Mouse (Mus musculus): ENCODE data around the gene Fiz1. TPM values are rescaled to one million over a fixed set of nuclear protein-coding genes. Genes with fewer than 3 reads are reported as not detected.
A peak's percentile ranks its signal among the peaks of the same experiment; 100 is the strongest.
"Not testable (repeated sequence)": the region's sequence is repeated elsewhere in the genome, so short reads cannot be mapped to it uniquely, and the experiment has no call there.

Gene Fiz1
- polyA plus RNA-seq, 1 experiment from 2014 or later, result 51.1 TPM

DNA sequence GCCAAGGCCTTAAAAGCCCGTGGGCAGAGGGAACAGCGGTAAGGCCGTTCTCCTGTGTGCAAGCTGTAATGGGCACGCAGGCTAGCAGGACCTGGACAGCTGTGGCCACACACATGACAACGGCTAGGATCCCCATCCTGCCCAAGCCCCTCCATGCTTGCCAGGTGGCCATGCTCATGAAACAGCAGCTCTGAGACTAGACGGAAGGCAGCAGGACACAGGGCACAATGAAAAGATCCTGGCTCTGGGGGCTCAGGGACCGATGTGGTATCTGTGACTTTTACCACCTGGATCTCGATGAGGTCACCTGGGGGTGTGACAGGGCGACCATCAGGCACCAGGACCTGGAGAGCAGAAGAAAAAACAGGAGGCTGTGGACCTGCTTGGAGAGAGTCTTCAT lies 21.6 kb upstream of the Fiz1 start:
- Histone ChIP-seq H3K9ac (replicated peaks) (no peak overlapping the region), H3K36me3 (peaks cover 55% of the 10 kb centered on the region), H3K27ac (no peak overlapping the region), H3K27me3 (no peaks in the 10 kb centered on the region), H3K4me2 (replicated peaks) (no peak overlapping the region), H3K4me1 (replicated peaks) (peaks cover 23% of the 10 kb centered on the region), H3K9me3 (peaks cover 7% of the 10 kb centered on the region), H3K4me3 (replicated peaks) (no peak overlapping the region)
- ATAC-seq, result no peak
- 94% methylated on average over 9 of the region's 9 CpGs for WGBS

DNA sequence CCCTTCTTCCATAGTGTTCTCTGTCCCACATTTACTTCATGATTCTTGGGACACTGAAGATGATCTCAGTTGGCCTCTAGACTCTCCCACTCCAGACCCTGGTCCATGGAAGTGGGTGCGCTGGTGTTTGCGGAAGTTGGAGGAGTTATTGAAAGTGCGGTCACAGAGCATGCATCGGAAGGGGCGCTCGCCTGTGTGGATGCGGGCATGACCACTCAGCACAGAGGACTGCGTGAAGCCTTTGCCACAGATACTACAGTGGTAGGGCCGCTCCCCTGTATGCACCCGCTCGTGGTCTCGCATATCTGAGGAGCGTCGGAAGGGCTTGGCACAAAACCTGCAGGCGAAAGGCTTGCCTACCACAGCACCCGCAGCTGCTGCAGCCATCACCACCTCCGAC lies 21.1 kb upstream of the Fiz1 start:
- peaks cover 23% of the 10 kb centered on the region for H3K4me1 ChIP-seq (replicated peaks)
- H3K9me3 ChIP-seq, result peaks cover 13% of the 10 kb centered on the region
- no peak overlapping the region for H3K9ac ChIP-seq (replicated peaks)
- no peak for ATAC-seq
- peaks cover 58% of the 10 kb centered on the region for H3K36me3 ChIP-seq
- H3K4me2 ChIP-seq (replicated peaks), result no peak overlapping the region
- 95% methylated on average over 17 of the region's 17 CpGs for WGBS
- H3K27me3 ChIP-seq, result no peaks in the 10 kb centered on the region
- H3K4me3 ChIP-seq (replicated peaks), result no peak overlapping the region
- H3K27ac ChIP-seq, result no peak overlapping the region

GRCm38 (mm10) chr7:5033818-5034217 lies 19.3 kb upstream of the Fiz1 start, which contains the start of gene 4632433K11Rik:
4632433K11Rik (plus strand) TSS chr7:5034118.
- no peaks in the 10 kb centered on the region for H3K27me3 ChIP-seq
- H3K36me3 ChIP-seq, result peaks cover 77% of the 10 kb centered on the region
- 93% methylated on average over 3 of the region's 3 CpGs for WGBS
- H3K4me3 ChIP-seq (replicated peaks), result no peak within 1 kb of the TSS
- ATAC-seq, result no peak
- H3K27ac ChIP-seq, result no peak within 1 kb of the TSS
- H3K4me1 ChIP-seq (replicated peaks), result peaks cover 11% of the 10 kb centered on the region; the same call in 1 of the 2 replicates
- H3K4me2 ChIP-seq (replicated peaks), result no peak within 1 kb of the TSS
- no peak within 1 kb of the TSS for H3K9ac ChIP-seq (replicated peaks)
- H3K9me3 ChIP-seq, result peaks cover 27% of the 10 kb centered on the region

DNA sequence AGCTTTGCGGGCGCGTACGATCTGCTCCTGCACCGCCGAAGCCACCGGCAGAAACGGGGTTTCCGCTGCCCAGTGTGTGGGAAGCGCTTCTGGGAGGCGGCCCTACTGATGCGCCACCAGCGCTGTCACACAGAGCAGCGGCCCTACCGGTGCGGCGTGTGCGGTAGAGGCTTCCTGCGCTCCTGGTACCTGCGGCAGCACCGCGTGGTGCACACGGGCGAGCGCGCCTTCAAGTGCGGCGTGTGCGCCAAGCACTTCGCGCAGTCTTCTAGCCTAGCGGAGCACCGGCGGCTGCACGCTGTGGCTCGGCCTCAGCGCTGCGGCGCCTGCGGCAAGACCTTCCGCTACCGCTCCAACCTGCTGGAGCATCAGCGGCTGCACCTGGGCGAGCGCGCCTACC lies 17.0 kb upstream of the Fiz1 start:
- Histone ChIP-seq H3K27ac (no peak overlapping the region), H3K36me3 (peaks cover 92% of the 10 kb centered on the region), H3K4me3 (replicated peaks) (no peak overlapping the region; the same call in 1 of the 2 replicates), H3K27me3 (no peaks in the 10 kb centered on the region), H3K4me1 (replicated peaks) (no peaks in the 10 kb centered on the region), H3K4me2 (replicated peaks) (no peak overlapping the region), H3K9ac (replicated peaks) (no peak overlapping the region), H3K9me3 (peaks cover 27% of the 10 kb centered on the region)
- no peak for ATAC-seq
- 78% methylated on average over 46 of the region's 46 CpGs for WGBS

- Histone ChIP-seq H3K4me2 (replicated peaks) (no peak overlapping the region), H3K36me3 (peaks cover 85% of the 10 kb centered on the region), H3K27ac (no peak overlapping the region), H3K9ac (replicated peaks) (no peak overlapping the region), H3K9me3 (peaks cover 27% of the 10 kb centered on the region), H3K4me1 (replicated peaks) (no peaks in the 10 kb centered on the region), H3K27me3 (no peaks in the 10 kb centered on the region), H3K4me3 (replicated peaks) (no peak overlapping the region; the same call in 1 of the 2 replicates)
- 87% methylated on average over 63 of the region's 63 CpGs for WGBS
- ATAC-seq, result no peak
These were observed 16.2 kb upstream of the Fiz1 start for GRCm38 (mm10) chr7:5030554-5031275.

- Histone ChIP-seq H3K4me3 (replicated peaks) (no peak overlapping the region), H3K9me3 (peaks cover 27% of the 10 kb centered on the region), H3K36me3 (peaks cover 78% of the 10 kb centered on the region), H3K4me2 (replicated peaks) (no peak overlapping the region), H3K27me3 (no peaks in the 10 kb centered on the region), H3K27ac (no peak overlapping the region), H3K4me1 (replicated peaks) (no peaks in the 10 kb centered on the region), H3K9ac (replicated peaks) (no peak overlapping the region)
- 94% methylated on average over 21 of the region's 21 CpGs for WGBS
- 0 out of 2 replicates have a peak, but pooled peaks have one; percentile 25 for ATAC-seq
These were observed 15.4 kb upstream of the Fiz1 start for GRCm38 (mm10) chr7:5029946-5030345.

- Histone ChIP-seq H3K27ac (no peak overlapping the region), H3K4me3 (replicated peaks) (no peak overlapping the region), H3K36me3 (peaks cover 78% of the 10 kb centered on the region), H3K9ac (replicated peaks) (no peak overlapping the region), H3K4me2 (replicated peaks) (no peak overlapping the region), H3K9me3 (peaks cover 27% of the 10 kb centered on the region), H3K27me3 (no peaks in the 10 kb centered on the region), H3K4me1 (replicated peaks) (no peaks in the 10 kb centered on the region)
- WGBS, result 94% methylated on average over 22 of the region's 22 CpGs
- ATAC-seq, result 0 out of 2 replicates have a peak, but pooled peaks have one; percentile 1
These were observed 15.0 kb upstream of the Fiz1 start for GRCm38 (mm10) chr7:5029543-5029942.

DNA sequence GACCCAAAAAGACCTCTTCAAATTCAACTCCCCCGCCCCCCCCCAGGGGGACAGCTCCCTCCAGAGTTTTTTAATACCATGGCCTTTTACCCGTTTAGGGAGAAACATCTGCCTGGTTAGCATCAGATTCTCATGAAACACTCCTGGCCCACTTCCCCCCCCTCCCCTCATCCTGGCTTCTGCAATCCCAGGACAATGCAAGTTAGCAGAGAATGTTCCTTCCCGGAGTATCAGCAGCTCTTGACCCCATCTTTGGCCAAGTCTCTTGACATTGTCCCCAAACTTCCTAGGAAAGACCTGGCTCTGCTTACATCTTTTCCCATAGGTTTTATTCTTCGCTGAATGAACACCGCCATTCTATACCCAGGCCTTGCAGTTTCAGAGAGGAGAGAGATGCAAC lies 6.7 kb upstream of the Fiz1 start:
- H3K27ac ChIP-seq, result peak overlapping the region; percentile 94

DNA sequence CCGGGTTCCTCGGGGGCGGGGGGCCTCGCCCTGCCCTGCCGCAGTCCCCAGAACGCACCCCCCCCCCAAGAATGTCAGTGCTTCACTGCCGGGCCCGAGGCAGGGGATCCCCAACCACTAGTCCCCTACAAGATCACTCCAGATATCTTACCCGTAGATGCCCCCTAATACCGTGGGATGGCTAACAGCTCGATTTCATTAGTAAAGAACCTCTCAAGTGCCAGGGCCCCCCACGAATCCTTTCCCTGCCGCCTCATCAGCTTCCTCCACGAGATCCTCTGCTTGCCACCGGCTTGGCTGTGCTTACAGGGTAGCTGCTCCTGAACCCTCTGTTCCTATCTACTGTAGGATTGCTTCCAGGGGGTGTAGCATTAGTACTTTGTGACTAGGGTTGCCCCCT lies 6.2 kb upstream of the Fiz1 start:
- peak overlapping the region; percentile 91 for H3K4me2 ChIP-seq (replicated peaks)
- H3K9me3 ChIP-seq, result no peaks in the 10 kb centered on the region
- 0% methylated on average over 15 of the region's 15 CpGs for WGBS
- peak overlapping the region; percentile 87 for H3K4me3 ChIP-seq (replicated peaks)
- H3K9ac ChIP-seq (replicated peaks), result peak overlapping the region; percentile 97
- H3K4me1 ChIP-seq (replicated peaks), result peaks cover 23% of the 10 kb centered on the region
- peak overlapping the region; percentile 94 for H3K27ac ChIP-seq
- H3K27me3 ChIP-seq, result no peaks in the 10 kb centered on the region
- H3K36me3 ChIP-seq, result peaks cover 32% of the 10 kb centered on the region
- ATAC-seq, result peak; percentile 6

More for the DNA sequence above, 6.7 kb upstream of the Fiz1 start:
- peak overlapping the region; percentile 91 for H3K4me2 ChIP-seq (replicated peaks)
- peak overlapping the region; percentile 87 for H3K4me3 ChIP-seq (replicated peaks)
- peaks cover 32% of the 10 kb centered on the region for H3K36me3 ChIP-seq
- H3K4me1 ChIP-seq (replicated peaks), result peaks cover 18% of the 10 kb centered on the region
- H3K27me3 ChIP-seq, result no peaks in the 10 kb centered on the region
- no peaks in the 10 kb centered on the region for H3K9me3 ChIP-seq
- ATAC-seq, result no peak
- H3K9ac ChIP-seq (replicated peaks), result peak overlapping the region; percentile 97
- 50% methylated on average over 5 of the region's 5 CpGs for WGBS

DNA sequence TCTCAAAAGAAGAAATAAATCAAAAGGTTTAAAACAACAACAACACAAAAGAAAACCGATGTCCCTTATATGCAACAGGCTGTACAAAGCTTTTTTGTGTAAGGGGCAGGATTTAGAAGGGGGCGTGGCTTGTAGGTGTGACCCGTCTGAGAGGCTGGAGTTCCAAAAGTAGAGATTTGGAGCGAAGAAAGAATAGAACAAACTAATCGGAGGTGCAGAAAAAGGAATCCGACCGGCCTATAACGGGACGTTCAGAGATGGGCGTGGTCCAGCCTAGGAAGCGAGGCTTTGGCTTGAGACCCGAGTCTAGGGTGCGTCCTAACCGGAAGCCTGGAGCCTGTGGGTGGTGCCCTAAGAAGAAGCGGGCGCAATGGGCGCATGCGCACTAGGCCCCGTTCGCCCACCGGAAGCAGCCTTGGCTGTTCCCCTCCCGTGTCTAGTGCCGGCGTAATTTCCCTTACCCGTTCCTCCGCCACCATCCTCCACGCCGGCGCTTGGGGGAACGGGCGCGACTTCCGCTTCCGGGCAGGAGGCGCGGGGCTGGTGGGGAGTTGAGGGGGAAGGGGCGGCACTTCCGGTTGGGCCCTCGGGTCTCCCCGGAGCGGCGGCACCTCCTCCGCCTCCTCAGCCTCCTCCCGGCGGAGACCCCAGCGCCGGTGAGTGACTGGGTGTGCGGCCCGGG lies 5.6 kb upstream of the Fiz1 start, which contains the start of the genes Zfp865 and Ccdc106:
Gene Zfp865, plus strand, starts transcription at position 377 of the 682 bp plus-strand sequence.
Gene Ccdc106, plus strand, starts transcription at position 554 of the 682 bp plus-strand sequence.
- Histone ChIP-seq H3K27me3 (no peaks in the 10 kb centered on the region), H3K9me3 (no peaks in the 10 kb centered on the region), H3K9ac (replicated peaks) (peak within 1 kb of the TSS; percentile 97), H3K4me3 (replicated peaks) (peak within 1 kb of the TSS; percentile 87), H3K4me1 (replicated peaks) (peaks cover 23% of the 10 kb centered on the region), H3K36me3 (peaks cover 32% of the 10 kb centered on the region), H3K27ac (peak within 1 kb of the TSS; percentile 94), H3K4me2 (replicated peaks) (peak within 1 kb of the TSS; percentile 91)
- 1% methylated on average over 48 of the region's 49 CpGs for WGBS
- ATAC-seq, result peak; percentile 92

DNA sequence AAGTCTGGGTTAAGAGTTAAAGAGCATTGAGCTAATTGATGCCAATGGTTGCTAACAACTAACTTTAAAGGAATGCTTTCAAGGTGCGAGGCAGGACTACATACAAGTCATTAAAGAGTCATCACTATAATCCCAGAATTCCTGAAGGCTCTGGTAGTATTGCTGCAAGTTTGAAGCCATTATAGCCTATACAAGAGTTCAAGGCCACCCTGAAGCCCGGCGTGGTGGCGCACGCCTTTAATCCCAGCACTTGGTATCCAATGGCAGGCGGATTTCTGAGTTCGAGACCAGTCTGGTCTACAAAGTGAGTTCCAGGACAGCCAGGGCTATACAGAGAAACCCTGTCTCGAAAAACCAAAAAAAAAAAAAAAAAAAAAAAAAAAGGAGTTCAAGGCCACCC lies 5.1 kb upstream of the Fiz1 start:
- H3K9me3 ChIP-seq; H3K27me3 ChIP-seq; H3K9ac ChIP-seq (replicated peaks): not testable (repeated sequence)
- ATAC-seq, result 0 out of 2 replicates have a peak, but pooled peaks have one; percentile 0
- H3K4me1 ChIP-seq (replicated peaks), result peaks cover 23% of the 10 kb centered on the region
- peak overlapping the region; percentile 94 for H3K27ac ChIP-seq
- H3K36me3 ChIP-seq, result peaks cover 27% of the 10 kb centered on the region
- WGBS, result 27% methylated on average over 8 of the region's 8 CpGs
- H3K4me2 ChIP-seq (replicated peaks), result peak overlapping the region; percentile 91
- H3K4me3 ChIP-seq (replicated peaks), result peak overlapping the region; percentile 87

DNA sequence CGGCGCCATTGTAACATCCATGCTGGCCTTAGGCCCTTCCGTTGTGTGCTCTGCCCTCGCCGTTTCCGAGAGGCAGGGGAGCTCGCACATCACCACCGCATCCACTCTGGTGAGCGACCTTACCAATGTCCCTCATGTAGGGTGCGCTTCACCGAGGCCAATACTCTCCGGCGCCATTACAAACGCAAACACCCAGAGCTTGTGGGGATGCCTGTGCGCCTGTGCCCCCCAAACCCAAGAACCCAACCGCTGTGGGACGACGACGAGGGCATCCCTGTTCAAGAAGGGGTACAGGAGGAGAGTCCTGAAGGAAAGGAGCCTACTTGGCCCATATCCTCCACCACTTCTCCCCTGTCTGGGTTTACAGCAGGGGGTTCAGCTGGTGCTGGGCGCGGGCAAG lies 3.4 kb upstream of the Fiz1 start:
- H3K27ac ChIP-seq, result no peak overlapping the region
- no peak overlapping the region for H3K4me3 ChIP-seq (replicated peaks)
- no peaks in the 10 kb centered on the region for H3K9me3 ChIP-seq
- peaks cover 16% of the 10 kb centered on the region for H3K36me3 ChIP-seq
- no peak overlapping the region for H3K9ac ChIP-seq (replicated peaks)
- H3K4me1 ChIP-seq (replicated peaks), result peaks cover 32% of the 10 kb centered on the region
- no peaks in the 10 kb centered on the region for H3K27me3 ChIP-seq
- H3K4me2 ChIP-seq (replicated peaks), result no peak overlapping the region
- no peak for ATAC-seq
- WGBS, result 97% methylated on average over 21 of the region's 21 CpGs
